Mouse (Mus musculus): ENCODE results near the gene Itch. TPM values are rescaled to one million over a fixed set of nuclear protein-coding genes. Genes with fewer than 3 reads are reported as not detected.
"Not testable (repeated sequence)": the region's sequence is repeated elsewhere in the genome, so short reads cannot be mapped to it uniquely, and the experiment has no call there.

Itch gene
- polyA plus RNA-seq, 1 experiment from 2014 or later, result 35.9 TPM

DNA sequence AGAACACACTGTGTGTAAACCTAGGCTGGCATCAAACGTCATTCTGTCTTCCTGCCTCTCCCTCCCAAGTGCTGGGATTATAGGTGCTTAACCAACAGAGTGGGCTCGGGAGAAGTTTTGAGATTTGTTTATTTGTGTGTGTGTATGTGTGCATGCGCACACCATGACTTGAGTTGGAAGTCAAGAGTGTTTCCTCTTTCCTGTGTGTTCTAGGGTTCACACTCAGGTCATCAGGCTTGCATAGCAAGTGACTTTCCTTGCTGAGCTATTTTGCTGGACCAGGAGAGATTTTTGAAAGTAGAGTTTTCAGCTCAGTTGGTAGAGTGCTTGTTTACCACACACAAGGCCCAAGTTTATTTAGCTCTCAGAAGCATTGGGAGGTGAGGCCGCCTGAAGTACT lies 1.8 kb downstream of the Itch start:
- H3K4me1 ChIP-seq (ENCODE audit: control insufficient read depth, insufficient read depth, low read length), result peaks cover 17% of the 10 kb centered on the region
- no peak overlapping the region for H3K27ac ChIP-seq (ENCODE audit: low read length)
- no peaks in the 10 kb centered on the region for H3K9me3 ChIP-seq (replicated peaks; ENCODE audit: control insufficient read depth, low read length)
- ATAC-seq (replicated peaks; ENCODE audit: extremely low read depth, insufficient read depth, low FRiP score), result no peak
- 56% methylated on average over 4 of the region's 4 CpGs for WGBS
- H3K4me3 ChIP-seq (ENCODE audit: low read length), result no peak overlapping the region
- H3K9ac ChIP-seq (ENCODE audit: low read length), result no peak overlapping the region
- H3K27me3 ChIP-seq (ENCODE audit: control insufficient read depth, insufficient read depth, low read length), result no peaks in the 10 kb centered on the region
- peaks cover 16% of the 10 kb centered on the region for H3K36me3 ChIP-seq (ENCODE audit: control insufficient read depth, insufficient read depth)
- H3K4me2 ChIP-seq (ENCODE audit: low read depth, low read length), result peak overlapping the region; percentile 52

GRCm38 (mm10) chr2:155135534-155135933 lies 2.2 kb downstream of the Itch start:
- H3K4me3 ChIP-seq (ENCODE audit: low read length), result no peak overlapping the region
- H3K9ac ChIP-seq (ENCODE audit: low read length), result no peak overlapping the region
- H3K4me1 ChIP-seq (ENCODE audit: control insufficient read depth, insufficient read depth, low read length), result peaks cover 17% of the 10 kb centered on the region
- no peak for ATAC-seq (replicated peaks; ENCODE audit: extremely low read depth, insufficient read depth, low FRiP score)
- no peaks in the 10 kb centered on the region for H3K9me3 ChIP-seq (replicated peaks; ENCODE audit: control insufficient read depth, low read length)
- no peaks in the 10 kb centered on the region for H3K27me3 ChIP-seq (ENCODE audit: control insufficient read depth, insufficient read depth, low read length)
- H3K27ac ChIP-seq (ENCODE audit: low read length), result no peak overlapping the region
- peak overlapping the region; percentile 52 for H3K4me2 ChIP-seq (ENCODE audit: low read depth, low read length)
- H3K36me3 ChIP-seq (ENCODE audit: control insufficient read depth, insufficient read depth), result peaks cover 20% of the 10 kb centered on the region
- 79% methylated on average over 1 of the region's 1 CpGs for WGBS

- Histone ChIP-seq H3K36me3 (ENCODE audit: control insufficient read depth, insufficient read depth) (peaks cover 49% of the 10 kb centered on the region), H3K9ac (ENCODE audit: low read length) (no peak overlapping the region), H3K9me3 (replicated peaks; ENCODE audit: control insufficient read depth, low read length) (no peaks in the 10 kb centered on the region), H3K27ac (ENCODE audit: low read length) (no peak overlapping the region), H3K4me2 (ENCODE audit: low read depth, low read length) (no peak overlapping the region), H3K4me3 (ENCODE audit: low read length) (no peak overlapping the region), H3K27me3 (ENCODE audit: control insufficient read depth, insufficient read depth, low read length) (no peaks in the 10 kb centered on the region), H3K4me1 (ENCODE audit: control insufficient read depth, insufficient read depth, low read length) (peaks cover 3% of the 10 kb centered on the region)
- no peak for ATAC-seq (replicated peaks; ENCODE audit: extremely low read depth, insufficient read depth, low FRiP score)
- WGBS, result 90% methylated on average over 5 of the region's 5 CpGs
These were observed 7.7 kb downstream of the Itch start for GRCm38 (mm10) chr2:155140986-155141385.

DNA sequence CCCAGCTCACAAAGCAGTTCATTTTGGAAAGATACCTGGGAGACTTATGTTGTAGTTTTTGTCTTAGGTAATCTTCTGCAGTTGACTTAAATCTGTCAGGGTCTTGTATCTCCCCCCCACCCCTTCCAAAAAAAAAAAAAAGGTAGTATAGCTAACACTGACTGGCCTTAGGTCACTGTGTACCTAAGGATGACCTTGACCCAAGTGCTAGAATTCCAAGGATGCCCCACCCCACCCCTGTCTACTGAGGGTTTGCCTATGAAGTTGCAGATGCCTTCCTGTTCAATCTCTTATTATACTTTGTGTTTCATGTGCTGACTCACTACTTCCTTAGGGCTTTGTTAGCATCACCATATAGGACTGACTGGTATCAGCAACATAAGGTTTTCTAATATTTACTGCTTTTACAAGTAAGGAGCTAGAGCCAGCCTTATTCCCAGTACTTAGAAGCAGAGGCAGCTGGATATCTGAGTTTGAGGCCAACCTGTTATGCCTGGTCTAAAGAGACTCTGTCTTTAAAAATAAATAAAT lies 8.8 kb downstream of the Itch start:
- peaks cover 57% of the 10 kb centered on the region for H3K36me3 ChIP-seq (ENCODE audit: control insufficient read depth, insufficient read depth)
- no peaks in the 10 kb centered on the region for H3K27me3 ChIP-seq (ENCODE audit: control insufficient read depth, insufficient read depth, low read length)
- ATAC-seq (replicated peaks; ENCODE audit: extremely low read depth, insufficient read depth, low FRiP score), result no peak
- H3K4me3 ChIP-seq (ENCODE audit: low read length), result no peak overlapping the region
- H3K9ac ChIP-seq (ENCODE audit: low read length), result no peak overlapping the region
- H3K27ac ChIP-seq (ENCODE audit: low read length), result no peak overlapping the region
- H3K9me3 ChIP-seq (replicated peaks; ENCODE audit: control insufficient read depth, low read length), result 0 out of 2 replicates have a peak, but pooled peaks cover 2% of the 10 kb centered on the region
- H3K4me2 ChIP-seq (ENCODE audit: low read depth, low read length), result no peak overlapping the region
- H3K4me1 ChIP-seq (ENCODE audit: control insufficient read depth, insufficient read depth, low read length), result no peaks in the 10 kb centered on the region

- not testable (repeated sequence) for H3K4me3 ChIP-seq (ENCODE audit: low read length); H3K9ac ChIP-seq (ENCODE audit: low read length); H3K4me2 ChIP-seq (ENCODE audit: low read depth, low read length); H3K9me3 ChIP-seq (replicated peaks; ENCODE audit: control insufficient read depth, low read length); H3K27me3 ChIP-seq (ENCODE audit: control insufficient read depth, insufficient read depth, low read length); ATAC-seq (replicated peaks; ENCODE audit: extremely low read depth, insufficient read depth, low FRiP score); H3K4me1 ChIP-seq (ENCODE audit: control insufficient read depth, insufficient read depth, low read length); H3K27ac ChIP-seq (ENCODE audit: low read length)
- peaks cover 27% of the 10 kb centered on the region for H3K36me3 ChIP-seq (ENCODE audit: control insufficient read depth, insufficient read depth)
These were observed 16.0 kb downstream of the Itch start for GRCm38 (mm10) chr2:155149296-155149695.

DNA sequence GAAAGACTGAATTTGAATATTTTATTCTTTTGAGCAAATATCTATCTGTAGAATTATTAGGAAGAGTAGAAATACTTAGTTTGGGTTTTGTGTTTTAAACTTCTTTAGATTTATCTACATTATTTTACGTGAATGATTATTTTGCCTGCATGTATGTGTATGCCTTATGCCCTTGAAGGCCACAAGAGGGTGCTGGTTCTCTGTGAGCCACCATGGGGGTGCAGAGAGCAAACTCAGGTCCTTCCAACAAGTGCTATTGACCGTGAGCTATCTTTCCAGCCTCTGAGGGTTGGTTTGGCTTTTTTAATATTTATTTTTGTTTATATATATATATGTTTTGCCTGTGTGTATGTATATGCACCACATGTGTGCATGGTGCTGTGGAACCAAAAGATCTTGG lies 74.1 kb downstream of the Itch start:
- Histone ChIP-seq H3K9ac (ENCODE audit: low read length) (no peak overlapping the region), H3K4me2 (ENCODE audit: low read depth, low read length) (no peak overlapping the region), H3K4me1 (ENCODE audit: control insufficient read depth, insufficient read depth, low read length) (no peaks in the 10 kb centered on the region), H3K27ac (ENCODE audit: low read length) (no peak overlapping the region), H3K27me3 (ENCODE audit: control insufficient read depth, insufficient read depth, low read length) (no peaks in the 10 kb centered on the region), H3K9me3 (replicated peaks; ENCODE audit: control insufficient read depth, low read length) (no peaks in the 10 kb centered on the region), H3K4me3 (ENCODE audit: low read length) (no peak overlapping the region), H3K36me3 (ENCODE audit: control insufficient read depth, insufficient read depth) (peaks cover 30% of the 10 kb centered on the region)
- 85% methylated on average over 2 of the region's 2 CpGs for WGBS
- no peak for ATAC-seq (replicated peaks; ENCODE audit: extremely low read depth, insufficient read depth, low FRiP score)

- peaks cover 12% of the 10 kb centered on the region; the same call in 1 of the 2 replicates for H3K4me1 ChIP-seq (ENCODE audit: control insufficient read depth, insufficient read depth, low read length)
- no peak overlapping the region for H3K4me2 ChIP-seq (ENCODE audit: low read depth, low read length)
- H3K27me3 ChIP-seq (ENCODE audit: control insufficient read depth, insufficient read depth, low read length), result no peaks in the 10 kb centered on the region
- no peaks in the 10 kb centered on the region for H3K9me3 ChIP-seq (replicated peaks; ENCODE audit: control insufficient read depth, low read length)
- H3K4me3 ChIP-seq (ENCODE audit: low read length), result no peak overlapping the region
- 64% methylated on average over 2 of the region's 2 CpGs for WGBS
- peaks cover 34% of the 10 kb centered on the region for H3K36me3 ChIP-seq (ENCODE audit: control insufficient read depth, insufficient read depth)
- H3K9ac ChIP-seq (ENCODE audit: low read length), result no peak overlapping the region
- peak overlapping the region; percentile 43 for H3K27ac ChIP-seq (ENCODE audit: low read length)
- peak; percentile 60; the same call in 1 of the 2 replicates for ATAC-seq (replicated peaks; ENCODE audit: extremely low read depth, insufficient read depth, low FRiP score)
These were observed 89.8 kb downstream of the Itch start for GRCm38 (mm10) chr2:155223145-155223544.

DNA sequence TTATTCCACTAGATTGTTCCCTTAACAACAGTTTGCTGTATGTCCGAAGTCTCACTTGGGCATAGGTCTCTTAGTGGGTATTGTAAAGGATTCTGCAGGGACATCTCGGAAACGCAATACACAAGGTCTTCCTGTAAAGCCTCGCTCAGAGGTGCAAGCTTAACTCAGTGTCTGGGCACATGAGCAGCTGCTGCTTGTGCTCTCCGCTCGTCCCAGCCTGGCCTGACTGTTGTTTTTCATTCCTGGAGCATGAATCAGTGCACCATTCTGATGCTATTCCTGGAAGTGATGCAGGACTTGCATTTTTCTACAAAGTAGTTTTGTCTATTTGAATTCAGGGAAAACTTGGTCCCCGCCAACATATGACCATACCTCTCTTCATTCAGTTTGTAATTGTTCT lies 91.4 kb downstream of the Itch start:
- no peak overlapping the region for H3K4me3 ChIP-seq (ENCODE audit: low read length)
- H3K4me2 ChIP-seq (ENCODE audit: low read depth, low read length), result no peak overlapping the region
- ATAC-seq (replicated peaks; ENCODE audit: extremely low read depth, insufficient read depth, low FRiP score), result peak; percentile 80
- H3K9me3 ChIP-seq (replicated peaks; ENCODE audit: control insufficient read depth, low read length), result no peaks in the 10 kb centered on the region
- WGBS, result 53% methylated on average over 7 of the region's 7 CpGs
- H3K27me3 ChIP-seq (ENCODE audit: control insufficient read depth, insufficient read depth, low read length), result no peaks in the 10 kb centered on the region
- H3K36me3 ChIP-seq (ENCODE audit: control insufficient read depth, insufficient read depth), result peaks cover 27% of the 10 kb centered on the region
- H3K9ac ChIP-seq (ENCODE audit: low read length), result no peak overlapping the region
- H3K27ac ChIP-seq (ENCODE audit: low read length), result peak overlapping the region; percentile 63
- peaks cover 12% of the 10 kb centered on the region; the same call in 1 of the 2 replicates for H3K4me1 ChIP-seq (ENCODE audit: control insufficient read depth, insufficient read depth, low read length)

GRCm38 (mm10) chr2:155235746-155236361 lies 102.5 kb downstream of the Itch start:
- H3K9me3 ChIP-seq (replicated peaks; ENCODE audit: control insufficient read depth, low read length), result no peaks in the 10 kb centered on the region
- H3K36me3 ChIP-seq (ENCODE audit: control insufficient read depth, insufficient read depth), result no peaks in the 10 kb centered on the region
- peak; percentile 77 for ATAC-seq (replicated peaks; ENCODE audit: extremely low read depth, insufficient read depth, low FRiP score)
- WGBS, result 6% methylated on average over 13 of the region's 13 CpGs
- H3K4me1 ChIP-seq (ENCODE audit: control insufficient read depth, insufficient read depth, low read length), result peaks cover 26% of the 10 kb centered on the region
- peak overlapping the region; percentile 74 for H3K4me2 ChIP-seq (ENCODE audit: low read depth, low read length)
- H3K27ac ChIP-seq (ENCODE audit: low read length), result peak overlapping the region; percentile 89
- no peaks in the 10 kb centered on the region for H3K27me3 ChIP-seq (ENCODE audit: control insufficient read depth, insufficient read depth, low read length)
- H3K4me3 ChIP-seq (ENCODE audit: low read length), result peak overlapping the region; percentile 82
- H3K9ac ChIP-seq (ENCODE audit: low read length), result peak overlapping the region; percentile 89
